Mouse (Mus musculus) B cell, adult 2 months (primary cell): ENCODE results near the gene Rsph3a.
"Not testable (repeated sequence)": the region's sequence is repeated elsewhere in the genome, so short reads cannot be mapped to it uniquely, and the experiment has no call there.

Experiments used
- DNase-seq, 2 experiments: peaks; one replicate each; pipeline ENCODE4 v3.0.0; 2022

Gene Rsph3a

GRCm38 (mm10) chr17:7929279-7929678 is 16.1 kb upstream of the Rsph3a start:
- DNase-seq = peak; percentile 34 to 35

DNA sequence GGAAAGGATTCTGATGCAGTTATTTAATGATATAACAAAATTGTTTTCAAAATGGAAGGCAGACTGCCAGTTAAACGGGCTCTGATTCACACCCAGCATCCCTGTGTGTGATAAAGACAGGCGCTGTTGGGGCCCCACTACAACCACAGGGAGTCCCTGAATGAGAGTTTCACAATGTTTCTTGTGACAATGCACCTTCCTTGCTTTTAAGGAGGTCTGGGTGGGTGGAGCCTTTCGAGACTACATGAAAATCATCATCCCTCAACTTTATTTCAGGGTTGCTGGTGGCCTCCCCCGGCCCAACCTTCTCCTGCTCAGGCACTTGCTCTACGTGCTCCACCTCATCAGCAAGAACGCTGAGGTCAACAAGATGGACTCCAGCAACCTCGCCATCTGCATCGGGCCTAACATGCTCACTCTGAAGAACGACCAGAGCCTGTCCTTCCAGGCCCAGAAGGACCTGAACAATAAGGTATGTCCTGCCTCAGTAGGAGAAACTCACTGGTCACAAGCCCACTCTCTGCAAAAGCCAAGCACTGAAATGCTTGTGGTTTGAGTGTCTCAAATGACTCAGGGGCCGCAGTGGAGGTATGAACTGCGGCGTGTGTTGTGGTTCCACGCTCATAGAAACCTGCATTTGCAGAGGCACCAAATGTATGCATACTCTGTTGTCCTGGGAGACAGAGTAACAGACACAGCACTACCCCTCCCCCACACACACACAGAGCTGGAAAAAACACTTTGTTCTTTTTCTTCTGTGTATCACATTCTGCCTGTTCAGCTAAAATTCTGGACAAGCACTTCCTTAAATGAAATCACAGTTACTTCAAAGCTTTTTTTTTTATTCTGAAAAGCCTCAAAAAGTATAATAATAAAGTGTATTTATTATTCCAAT is 14.1 kb upstream of the Rsph3a start:
- no peak for DNase-seq

DNA sequence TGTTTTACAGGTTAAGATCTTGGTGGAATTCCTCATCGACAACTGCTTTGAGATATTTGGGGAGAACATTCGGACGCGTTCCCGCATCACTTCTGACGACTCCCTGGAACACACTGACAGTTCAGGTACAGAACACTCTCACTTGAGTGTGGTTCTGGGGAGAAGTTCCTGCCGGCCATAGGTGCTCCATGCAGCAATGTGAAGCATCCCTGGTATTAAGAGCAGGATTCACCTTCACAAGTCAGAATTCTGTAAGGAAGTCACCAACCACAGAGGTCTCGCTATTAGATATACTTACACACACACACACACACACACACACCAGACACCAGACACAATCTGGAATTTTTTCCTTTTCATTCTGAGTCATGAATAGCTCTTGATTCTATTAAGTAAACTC is 13.3 kb upstream of the Rsph3a start:
- not testable (repeated sequence) for DNase-seq

- peak; percentile 52 to 66 for DNase-seq
Measured at GRCm38 (mm10) chr17:7939640-7940039, 5.8 kb upstream of the Rsph3a start.

GRCm38 (mm10) chr17:7946053-7946627 is 726 bp downstream of the Rsph3a start:
- not testable (repeated sequence) for DNase-seq

GRCm38 (mm10) chr17:7951333-7951732 is 5.9 kb downstream of the Rsph3a start:
- not testable (repeated sequence) for DNase-seq

DNA sequence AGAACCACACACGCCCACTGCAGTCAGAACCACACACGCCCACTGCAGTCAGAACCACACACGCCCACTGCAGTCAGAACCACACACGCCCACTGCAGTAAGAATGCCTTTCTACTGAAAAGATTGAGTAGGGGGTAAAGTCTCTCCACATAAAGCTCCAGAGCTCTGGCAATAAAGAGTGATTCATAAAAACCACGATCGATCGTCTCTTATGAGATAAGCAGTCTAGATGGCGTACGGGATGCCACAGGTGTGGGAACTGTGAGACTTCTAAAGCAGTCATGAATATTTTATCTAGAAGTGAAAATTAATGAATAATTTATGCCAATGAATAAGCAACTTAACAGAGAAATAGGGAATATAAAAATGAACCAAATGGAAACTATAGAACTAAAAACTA is 11.8 kb downstream of the Rsph3a start:
- DNase-seq = not testable (repeated sequence)

GRCm38 (mm10) chr17:7963333-7963732 is 17.9 kb downstream of the Rsph3a start:
- not testable (repeated sequence) for DNase-seq

- DNase-seq = not testable (repeated sequence)
Measured at GRCm38 (mm10) chr17:7964398-7964797, 19.0 kb downstream of the Rsph3a start.

GRCm38 (mm10) chr17:7968490-7968889 is 23.1 kb downstream of the Rsph3a start:
- not testable (repeated sequence) for DNase-seq

- not testable (repeated sequence) for DNase-seq
Measured at GRCm38 (mm10) chr17:7969782-7970181, 24.4 kb downstream of the Rsph3a start.

DNA sequence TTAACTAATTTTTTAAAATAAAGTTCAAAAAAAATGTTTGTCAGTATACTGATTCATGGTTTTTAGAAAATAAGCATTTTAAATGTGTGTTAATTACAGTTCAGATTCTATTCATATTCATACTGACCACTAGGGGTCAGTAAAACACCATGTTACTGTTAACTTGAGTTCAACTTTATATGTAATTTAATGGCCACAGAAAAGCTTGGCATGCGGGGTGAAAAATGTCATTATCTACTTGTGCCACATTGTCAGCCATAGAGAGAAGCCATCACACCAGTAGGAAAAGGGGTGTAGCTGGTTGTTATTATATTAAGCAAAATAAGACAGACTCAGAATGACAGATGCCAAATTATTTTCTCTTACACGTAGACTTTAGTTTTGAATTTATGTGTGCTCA is 38.1 kb downstream of the Rsph3a start:
- not testable (repeated sequence) for DNase-seq

GRCm38 (mm10) chr17:7985597-7985996 is 40.2 kb downstream of the Rsph3a start:
- not testable (repeated sequence) for DNase-seq

DNA sequence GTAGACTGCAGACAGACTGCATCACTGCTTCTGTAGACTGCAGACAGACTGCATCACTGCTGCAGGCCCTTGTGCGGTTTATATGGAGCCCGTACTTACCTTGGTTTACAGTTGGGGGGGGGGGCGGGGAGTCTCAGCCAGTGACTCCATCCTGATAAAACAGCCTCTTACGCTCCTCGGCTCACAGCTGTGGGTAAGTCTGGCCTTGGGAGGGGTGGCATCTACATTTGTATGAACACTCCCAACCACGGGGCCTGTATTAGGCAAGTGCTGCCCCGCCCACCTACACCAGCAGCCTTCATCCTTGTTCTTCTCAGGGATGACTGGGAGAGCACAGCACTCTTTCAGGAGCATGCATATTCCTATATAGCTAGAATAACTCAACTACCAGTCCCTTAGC is 41.6 kb downstream of the Rsph3a start:
- not testable (repeated sequence) for DNase-seq

- DNase-seq = not testable (repeated sequence)
Measured at GRCm38 (mm10) chr17:8003248-8003647, 57.8 kb downstream of the Rsph3a start.

DNA sequence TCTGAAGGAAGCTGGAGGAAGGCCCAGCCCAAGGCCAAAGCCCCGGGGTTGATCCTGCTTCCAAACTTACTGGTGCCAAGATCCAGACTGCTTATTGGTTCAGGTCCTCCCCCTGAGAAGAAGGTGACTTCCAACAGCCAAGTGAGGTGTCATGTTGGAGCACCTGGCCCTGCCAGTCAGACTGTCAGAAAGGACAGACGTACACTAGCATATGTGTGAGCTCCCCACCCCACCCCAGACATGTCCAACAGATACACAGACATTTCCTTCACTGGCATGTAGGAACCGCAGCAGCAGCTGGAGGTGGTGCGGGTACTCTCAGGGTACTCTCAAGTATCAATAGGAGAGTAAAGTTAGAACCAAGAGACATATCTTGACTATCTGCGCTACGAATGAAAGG is 61.4 kb downstream of the Rsph3a start:
- not testable (repeated sequence) for DNase-seq

DNA sequence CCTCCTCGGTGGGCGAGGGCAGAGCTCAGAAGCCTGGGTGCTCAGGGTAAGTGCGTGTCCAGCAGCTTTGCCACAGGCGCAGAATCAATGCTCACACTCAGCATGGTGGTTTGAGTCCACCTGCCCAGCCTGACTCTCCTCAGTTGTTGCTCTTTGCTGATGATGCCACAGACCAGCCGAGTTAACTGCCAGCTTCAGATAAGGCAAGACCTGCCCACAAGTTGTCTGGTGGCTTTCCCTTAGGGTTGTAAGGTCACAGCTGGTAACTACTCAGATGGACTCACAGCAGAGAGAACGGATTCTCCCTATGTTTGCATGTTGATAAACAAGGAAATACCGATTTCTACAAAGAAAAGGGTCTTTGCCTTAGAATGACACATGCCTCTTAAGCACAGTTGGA is 64.2 kb downstream of the Rsph3a start:
- DNase-seq = not testable (repeated sequence)

DNA sequence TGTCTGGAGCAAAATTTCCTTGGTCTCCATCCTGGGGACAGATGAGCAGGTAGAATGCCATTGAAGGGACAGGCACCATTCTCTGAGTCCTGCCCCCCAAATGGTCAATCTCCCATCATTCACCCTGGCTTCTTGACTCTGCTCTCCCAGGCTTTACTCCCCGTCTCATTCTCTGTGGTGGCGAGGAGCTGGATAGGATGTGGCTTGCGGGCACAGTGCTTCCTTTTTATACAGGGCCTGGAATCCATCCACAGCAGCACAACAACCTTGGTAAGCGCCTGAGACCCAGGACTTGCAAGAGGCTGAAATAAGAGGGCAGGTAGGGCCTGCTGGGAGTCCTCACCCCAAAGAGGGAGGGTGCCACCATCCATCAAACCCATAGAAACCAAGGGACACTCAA is 68.6 kb downstream of the Rsph3a start:
- not testable (repeated sequence) for DNase-seq

DNA sequence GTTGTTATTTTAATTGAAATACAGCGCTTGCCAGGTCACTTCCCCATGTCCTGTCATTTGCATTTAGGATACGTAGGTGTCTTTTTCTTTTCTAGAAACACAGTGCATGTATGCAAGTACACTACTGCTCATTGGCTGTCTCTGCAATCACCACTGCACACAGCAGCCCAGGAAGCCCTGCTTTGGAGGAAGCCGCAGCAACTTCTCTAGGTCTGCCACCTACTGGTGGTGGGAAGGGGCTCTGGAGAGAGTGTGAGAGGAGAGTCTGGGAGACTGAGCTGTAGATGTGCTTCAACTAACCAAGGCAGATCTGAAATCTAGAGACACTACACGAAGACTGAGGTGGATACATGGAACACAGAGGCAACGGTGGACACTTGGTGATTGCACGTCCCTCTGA is 77.3 kb downstream of the Rsph3a start:
- DNase-seq = not testable (repeated sequence)

- not testable (repeated sequence) for DNase-seq
Measured at GRCm38 (mm10) chr17:8027475-8028168, 82.2 kb downstream of the Rsph3a start.
